Mouse (Mus musculus) heart, embryonic 13.5 days (tissue): ENCODE measurements around the gene Fads2. TPM values are rescaled to one million over a fixed set of nuclear protein-coding genes. Genes with fewer than 3 reads are reported as not detected.
A peak's percentile ranks its signal among the peaks of the same experiment; 100 is the strongest.

Experiments used
- ATAC-seq: fragments of 200-750 bp; cut with Nextera tagmentation; 2 replicates; pipeline ENCODE4 v1.8.0; 2017; ENCODE audit warnings: moderate TSS enrichment; ENCODE audit not compliant: insufficient number of reproducible peaks, low FRiP score, low TSS enrichment; ENCODE audit errors: extremely low read depth
- H3K27ac ChIP-seq: fragments of 300-500 bp; sonication (generic); replicated peaks from 2 replicates; pipeline ENCODE4 v1.5.1; 2015; ENCODE audit warnings: moderate library complexity, mild to moderate bottlenecking, inconsistent platforms
- H3K27me3 ChIP-seq: fragments of 300-500 bp; sonication (generic); replicated peaks from 2 replicates; pipeline ENCODE4 v1.6.1; 2015; ENCODE audit warnings: mild to moderate bottlenecking, inconsistent platforms
- H3K36me3 ChIP-seq: fragments of 300-500 bp; sonication (generic); 2 replicates; pipeline ENCODE4 v1.6.1; 2015; ENCODE audit warnings: mild to moderate bottlenecking, inconsistent platforms
- H3K4me1 ChIP-seq: fragments of 300-500 bp; sonication (generic); 2 replicates; pipeline ENCODE4 v1.6.1; 2015; ENCODE audit warnings: inconsistent platforms
- H3K4me2 ChIP-seq: fragments of 300-500 bp; sonication (generic); 2 replicates; pipeline ENCODE4 v1.6.1; 2015; ENCODE audit warnings: inconsistent platforms, mild to moderate bottlenecking, moderate library complexity
- H3K4me3 ChIP-seq: fragments of 300-500 bp; sonication (generic); 2 replicates; pipeline ENCODE4 v1.5.1; 2015; ENCODE audit warnings: moderate library complexity, mild to moderate bottlenecking, inconsistent platforms
- H3K9ac ChIP-seq: fragments of 300-500 bp; sonication (generic); 2 replicates; pipeline ENCODE4 v1.6.1; 2015; ENCODE audit warnings: inconsistent platforms, mild to moderate bottlenecking, moderate library complexity
- H3K9me3 ChIP-seq: fragments of 300-500 bp; sonication (generic); 2 replicates; pipeline ENCODE4 v1.6.1; 2016; ENCODE audit warnings: inconsistent platforms
- WGBS: fragments of 180-500 bp; shearing (Covaris S2); methylation state at CpG from one replicate; pipeline ENCODE4 v1.1.7; 2015; ENCODE audit warnings: mixed read lengths; 5-methylcytosine and 5-hydroxymethylcytosine counted together
- polyA plus RNA-seq: library from polyadenylated mRNA; unstranded; fragments of >200 nt; fragmentation: Nextera tagmentation; extraction: Ambion mirVana; gene quantifications from 2 replicates; pipeline ENCODE4 v1.2.1, GENCODE M21; 2015

Fads2 gene
- polyA plus RNA-seq, 1 experiment from 2014 or later = 50.3 TPM

GRCm38 (mm10) chr19:10122021-10122631 lies 20.6 kb upstream of the Fads2 start:
- ATAC-seq = no peak
- 73% methylated on average over 5 of the region's 5 CpGs for WGBS
- Histone ChIP-seq H3K4me3 (no peak overlapping the region), H3K36me3 (no peaks in the 10 kb centered on the region), H3K4me2 (no peak overlapping the region), H3K4me1 (no peaks in the 10 kb centered on the region), H3K27me3 (0 out of 2 replicates have a peak, but pooled peaks cover 2% of the 10 kb centered on the region), H3K27ac (no peak overlapping the region), H3K9me3 (no peaks in the 10 kb centered on the region), H3K9ac (no peak overlapping the region)

- H3K9me3 ChIP-seq = no peaks in the 10 kb centered on the region
- 62% methylated on average over 3 of the region's 3 CpGs for WGBS
- 0 out of 2 replicates have a peak, but pooled peaks cover 2% of the 10 kb centered on the region for H3K27me3 ChIP-seq
- no peak for ATAC-seq
- no peak overlapping the region for H3K4me3 ChIP-seq
- H3K27ac ChIP-seq = no peak overlapping the region
- H3K4me1 ChIP-seq = no peaks in the 10 kb centered on the region
- H3K4me2 ChIP-seq = no peak overlapping the region
- no peaks in the 10 kb centered on the region for H3K36me3 ChIP-seq
- H3K9ac ChIP-seq = no peak overlapping the region
Observed at GRCm38 (mm10) chr19:10116641-10117040, 15.1 kb upstream of the Fads2 start.

GRCm38 (mm10) chr19:10115373-10116158 lies 14.0 kb upstream of the Fads2 start:
- Histone ChIP-seq H3K4me2 (no peak overlapping the region), H3K9me3 (no peaks in the 10 kb centered on the region), H3K27me3 (0 out of 2 replicates have a peak, but pooled peaks cover 2% of the 10 kb centered on the region), H3K36me3 (no peaks in the 10 kb centered on the region), H3K27ac (no peak overlapping the region), H3K4me3 (no peak overlapping the region), H3K4me1 (no peaks in the 10 kb centered on the region), H3K9ac (no peak overlapping the region)
- WGBS = 75% methylated on average over 6 of the region's 6 CpGs
- ATAC-seq = no peak

GRCm38 (mm10) chr19:10112956-10113355 lies 11.4 kb upstream of the Fads2 start:
- Histone ChIP-seq H3K9ac (no peak overlapping the region), H3K4me1 (no peaks in the 10 kb centered on the region), H3K4me2 (no peak overlapping the region), H3K4me3 (no peak overlapping the region), H3K9me3 (no peaks in the 10 kb centered on the region), H3K27ac (no peak overlapping the region), H3K27me3 (0 out of 2 replicates have a peak, but pooled peaks cover under 1% of the 10 kb centered on the region), H3K36me3 (no peaks in the 10 kb centered on the region)
- ATAC-seq = no peak
- WGBS = 59% methylated on average over 4 of the region's 4 CpGs

GRCm38 (mm10) chr19:10108666-10109065 lies 7.1 kb upstream of the Fads2 start:
- Histone ChIP-seq H3K27ac (no peak overlapping the region), H3K9me3 (no peaks in the 10 kb centered on the region), H3K4me1 (no peaks in the 10 kb centered on the region), H3K9ac (no peak overlapping the region), H3K4me2 (no peak overlapping the region), H3K4me3 (no peak overlapping the region), H3K27me3 (no peaks in the 10 kb centered on the region), H3K36me3 (no peaks in the 10 kb centered on the region)
- WGBS = 69% methylated on average over 2 of the region's 2 CpGs
- no peak for ATAC-seq

GRCm38 (mm10) chr19:10108129-10108528 lies 6.6 kb upstream of the Fads2 start:
- 94% methylated on average over 1 of the region's 1 CpGs for WGBS
- no peak overlapping the region for H3K27ac ChIP-seq
- no peak overlapping the region for H3K4me3 ChIP-seq
- no peaks in the 10 kb centered on the region for H3K27me3 ChIP-seq
- H3K9ac ChIP-seq = no peak overlapping the region
- no peak for ATAC-seq
- H3K4me1 ChIP-seq = no peaks in the 10 kb centered on the region
- no peak overlapping the region for H3K4me2 ChIP-seq
- H3K9me3 ChIP-seq = no peaks in the 10 kb centered on the region
- no peaks in the 10 kb centered on the region for H3K36me3 ChIP-seq

- H3K4me2 ChIP-seq = no peak overlapping the region
- no peak overlapping the region for H3K27ac ChIP-seq
- H3K4me3 ChIP-seq = no peak overlapping the region
- H3K9ac ChIP-seq = no peak overlapping the region
- no peaks in the 10 kb centered on the region for H3K9me3 ChIP-seq
- H3K4me1 ChIP-seq = peaks cover 8% of the 10 kb centered on the region
- H3K36me3 ChIP-seq = no peaks in the 10 kb centered on the region
- no peaks in the 10 kb centered on the region for H3K27me3 ChIP-seq
- no peak for ATAC-seq
- 75% methylated on average over 5 of the region's 5 CpGs for whole genome bisulfite sequencing
Observed at GRCm38 (mm10) chr19:10107051-10107611, 5.6 kb upstream of the Fads2 start.

- no peak overlapping the region for H3K4me2 ChIP-seq
- H3K4me3 ChIP-seq = no peak overlapping the region
- ATAC-seq = no peak
- H3K9ac ChIP-seq = no peak overlapping the region
- H3K27me3 ChIP-seq = no peaks in the 10 kb centered on the region
- WGBS = 84% methylated on average over 2 of the region's 2 CpGs
- H3K9me3 ChIP-seq = no peaks in the 10 kb centered on the region
- H3K36me3 ChIP-seq = no peaks in the 10 kb centered on the region
- no peak overlapping the region for H3K27ac ChIP-seq
- H3K4me1 ChIP-seq = peaks cover 10% of the 10 kb centered on the region
Observed at GRCm38 (mm10) chr19:10106634-10107033, 5.1 kb upstream of the Fads2 start.

GRCm38 (mm10) chr19:10105034-10105493 lies 3.5 kb upstream of the Fads2 start:
- Histone ChIP-seq H3K9ac (no peak overlapping the region), H3K27ac (no peak overlapping the region), H3K27me3 (no peaks in the 10 kb centered on the region), H3K36me3 (no peaks in the 10 kb centered on the region), H3K9me3 (no peaks in the 10 kb centered on the region), H3K4me1 (peaks cover 13% of the 10 kb centered on the region), H3K4me2 (no peak overlapping the region), H3K4me3 (no peak overlapping the region)
- WGBS = 57% methylated on average over 10 of the region's 10 CpGs
- no peak for ATAC-seq

GRCm38 (mm10) chr19:10104234-10104633 lies 2.7 kb upstream of the Fads2 start:
- H3K27me3 ChIP-seq = no peaks in the 10 kb centered on the region
- no peaks in the 10 kb centered on the region for H3K36me3 ChIP-seq
- H3K9ac ChIP-seq = no peak overlapping the region
- WGBS = 72% methylated on average over 6 of the region's 6 CpGs
- H3K4me2 ChIP-seq = no peak overlapping the region; the same call in 1 of the 2 replicates
- no peak overlapping the region for H3K4me3 ChIP-seq
- H3K9me3 ChIP-seq = no peaks in the 10 kb centered on the region
- H3K4me1 ChIP-seq = peaks cover 22% of the 10 kb centered on the region
- H3K27ac ChIP-seq = peak overlapping the region; percentile 41; the same call in 1 of the 2 replicates
- ATAC-seq = no peak

GRCm38 (mm10) chr19:10102054-10102700 lies 631 bp upstream of the Fads2 start:
- 5% methylated on average over 24 of the region's 25 CpGs for WGBS
- peaks cover 37% of the 10 kb centered on the region for H3K4me1 ChIP-seq
- no peaks in the 10 kb centered on the region for H3K9me3 ChIP-seq
- ATAC-seq = peak; percentile 16; the same call in 1 of the 2 replicates
- peak overlapping the region; percentile 78 for H3K4me2 ChIP-seq
- peak overlapping the region; percentile 65 for H3K4me3 ChIP-seq
- no peaks in the 10 kb centered on the region for H3K27me3 ChIP-seq
- peak overlapping the region; percentile 88 for H3K27ac ChIP-seq
- H3K36me3 ChIP-seq = peaks cover 3% of the 10 kb centered on the region; the same call in 1 of the 2 replicates
- peak overlapping the region; percentile 85 for H3K9ac ChIP-seq
